Mouse (Mus musculus): ENCODE data around the gene A930033H14Rik. TPM values are rescaled to one million over a fixed set of nuclear protein-coding genes. Genes with fewer than 3 reads are reported as not detected.

The A930033H14Rik gene
- polyA plus RNA-seq, 1 experiment = 1.9 TPM

- Histone ChIP-seq H3K27me3 (ENCODE audit: control insufficient read depth, insufficient read depth, insufficient read length) (no peaks in the 10 kb centered on the region), H3K4me2 (ENCODE audit: low read depth) (no peak overlapping the region), H3K4me3 (no peak overlapping the region), H3K36me3 (ENCODE audit: control insufficient read depth, insufficient read depth) (no peaks in the 10 kb centered on the region), H3ac (ENCODE audit: control insufficient read depth, insufficient read length) (no peak overlapping the region), H3K79me2 (ENCODE audit: control insufficient read depth, insufficient read depth) (peaks cover 4% of the 10 kb centered on the region)
- no peak for TF ChIP-seq USF1 (IDR thresholded peaks at IDR 0.05; ENCODE audit: low read depth)
- TF ChIP-seq MAX (IDR thresholded peaks at IDR 0.05; ENCODE audit: low read depth) = no peak
- no peak for TF ChIP-seq POLR2AphosphoS2 (IDR thresholded peaks at IDR 0.05; ENCODE audit: insufficient read length, low read depth)
- TF ChIP-seq CEBPB (IDR thresholded peaks at IDR 0.05; ENCODE audit: insufficient read depth, poor library complexity, severe bottlenecking) = no peak
- TF ChIP-seq REST (IDR thresholded peaks at IDR 0.05; ENCODE audit: insufficient read depth, insufficient read length) = no peak
- no peak for TF ChIP-seq TCF3 (IDR thresholded peaks at IDR 0.05; ENCODE audit: insufficient read length, low read depth)
- TF ChIP-seq MYOD1 (IDR thresholded peaks at IDR 0.05; ENCODE audit: control insufficient read depth in 1 of 3, insufficient read length in 2 of 3, low read depth in 2 of 3) = no peak
- no peak for TF ChIP-seq POLR2A (IDR thresholded peaks at IDR 0.05; ENCODE audit: insufficient read length, low read depth)
- no peak for TF ChIP-seq SRF (IDR thresholded peaks at IDR 0.05; ENCODE audit: control insufficient read depth, insufficient read length, low read depth)
- no peak for TF ChIP-seq MYOG (IDR thresholded peaks at IDR 0.05; ENCODE audit: control insufficient read depth in 1 of 3, insufficient read depth in 1 of 3, insufficient read length in 2 of 3, low read depth in 2 of 3)
- TF ChIP-seq E2F4 (IDR thresholded peaks at IDR 0.05; ENCODE audit: insufficient read depth) = no peak
- TF ChIP-seq TCF12 (IDR thresholded peaks at IDR 0.05; ENCODE audit: insufficient read depth, poor library complexity, severe bottlenecking) = no peak
Measured at GRCm38 (mm10) chr10:69206081-69206480, 6.8 kb downstream of the A930033H14Rik start.

- TF ChIP-seq POLR2AphosphoS2 (IDR thresholded peaks at IDR 0.05; ENCODE audit: insufficient read length, low read depth) (no peak), TCF3 (IDR thresholded peaks at IDR 0.05; ENCODE audit: insufficient read length, low read depth) (no peak), USF1 (IDR thresholded peaks at IDR 0.05; ENCODE audit: low read depth) (no peak), MYOD1 (IDR thresholded peaks at IDR 0.05; ENCODE audit: control insufficient read depth in 1 of 3, insufficient read length in 2 of 3, low read depth in 2 of 3) (no peak), POLR2A (IDR thresholded peaks at IDR 0.05; ENCODE audit: insufficient read length, low read depth) (no peak), SRF (IDR thresholded peaks at IDR 0.05; ENCODE audit: control insufficient read depth, insufficient read length, low read depth) (no peak), MYOG (IDR thresholded peaks at IDR 0.05; ENCODE audit: control insufficient read depth in 1 of 3, insufficient read depth in 1 of 3, insufficient read length in 2 of 3, low read depth in 2 of 3) (no peak), REST (IDR thresholded peaks at IDR 0.05; ENCODE audit: insufficient read depth, insufficient read length) (no peak)
- Histone ChIP-seq H3K27me3 (ENCODE audit: control insufficient read depth, insufficient read depth, insufficient read length) (no peaks in the 10 kb centered on the region), H3ac (ENCODE audit: control insufficient read depth, insufficient read length) (no peak overlapping the region), H3K79me2 (ENCODE audit: control insufficient read depth, insufficient read depth) (no peaks in the 10 kb centered on the region), H3K36me3 (ENCODE audit: control insufficient read depth, insufficient read depth) (no peaks in the 10 kb centered on the region), H3K4me2 (ENCODE audit: low read depth) (peak overlapping the region; percentile 47), H3K4me3 (no peak overlapping the region)
Measured at GRCm38 (mm10) chr10:69204677-69205400, 8.1 kb downstream of the A930033H14Rik start.

- Histone ChIP-seq H3K27me3 (ENCODE audit: control insufficient read depth, insufficient read depth, insufficient read length) (no peaks in the 10 kb centered on the region), H3K79me2 (ENCODE audit: control insufficient read depth, insufficient read depth) (no peaks in the 10 kb centered on the region), H3ac (ENCODE audit: control insufficient read depth, insufficient read length) (no peak overlapping the region), H3K36me3 (ENCODE audit: control insufficient read depth, insufficient read depth) (no peaks in the 10 kb centered on the region), H3K4me3 (no peak overlapping the region), H3K4me2 (ENCODE audit: low read depth) (no peak overlapping the region)
- TF ChIP-seq CEBPB (IDR thresholded peaks at IDR 0.05; ENCODE audit: insufficient read depth, poor library complexity, severe bottlenecking) = no peak
- no peak for TF ChIP-seq POLR2AphosphoS2 (IDR thresholded peaks at IDR 0.05; ENCODE audit: insufficient read length, low read depth)
- no peak for TF ChIP-seq E2F4 (IDR thresholded peaks at IDR 0.05; ENCODE audit: insufficient read depth)
- no peak for TF ChIP-seq REST (IDR thresholded peaks at IDR 0.05; ENCODE audit: insufficient read depth, insufficient read length)
- no peak for TF ChIP-seq SRF (IDR thresholded peaks at IDR 0.05; ENCODE audit: control insufficient read depth, insufficient read length, low read depth)
- TF ChIP-seq TCF3 (IDR thresholded peaks at IDR 0.05; ENCODE audit: insufficient read length, low read depth) = no peak
Measured at GRCm38 (mm10) chr10:69193721-69194120, 19.2 kb downstream of the A930033H14Rik start.

GRCm38 (mm10) chr10:69192266-69192665 lies 20.6 kb downstream of the A930033H14Rik start:
- H3K4me3 ChIP-seq = no peak overlapping the region
- H3ac ChIP-seq (ENCODE audit: control insufficient read depth, insufficient read length) = no peak overlapping the region
- H3K4me2 ChIP-seq (ENCODE audit: low read depth) = no peak overlapping the region
- H3K79me2 ChIP-seq (ENCODE audit: control insufficient read depth, insufficient read depth) = no peaks in the 10 kb centered on the region
- TF ChIP-seq POLR2A (IDR thresholded peaks at IDR 0.05; ENCODE audit: insufficient read length, low read depth) (no peak), MAX (IDR thresholded peaks at IDR 0.05; ENCODE audit: low read depth) (no peak), CEBPB (IDR thresholded peaks at IDR 0.05; ENCODE audit: insufficient read depth, poor library complexity, severe bottlenecking) (no peak), USF1 (IDR thresholded peaks at IDR 0.05; ENCODE audit: low read depth) (no peak), MYOG (IDR thresholded peaks at IDR 0.05; ENCODE audit: control insufficient read depth in 1 of 3, insufficient read depth in 1 of 3, insufficient read length in 2 of 3, low read depth in 2 of 3) (no peak)
- H3K36me3 ChIP-seq (ENCODE audit: control insufficient read depth, insufficient read depth) = no peaks in the 10 kb centered on the region
- no peaks in the 10 kb centered on the region for H3K27me3 ChIP-seq (ENCODE audit: control insufficient read depth, insufficient read depth, insufficient read length)

DNA sequence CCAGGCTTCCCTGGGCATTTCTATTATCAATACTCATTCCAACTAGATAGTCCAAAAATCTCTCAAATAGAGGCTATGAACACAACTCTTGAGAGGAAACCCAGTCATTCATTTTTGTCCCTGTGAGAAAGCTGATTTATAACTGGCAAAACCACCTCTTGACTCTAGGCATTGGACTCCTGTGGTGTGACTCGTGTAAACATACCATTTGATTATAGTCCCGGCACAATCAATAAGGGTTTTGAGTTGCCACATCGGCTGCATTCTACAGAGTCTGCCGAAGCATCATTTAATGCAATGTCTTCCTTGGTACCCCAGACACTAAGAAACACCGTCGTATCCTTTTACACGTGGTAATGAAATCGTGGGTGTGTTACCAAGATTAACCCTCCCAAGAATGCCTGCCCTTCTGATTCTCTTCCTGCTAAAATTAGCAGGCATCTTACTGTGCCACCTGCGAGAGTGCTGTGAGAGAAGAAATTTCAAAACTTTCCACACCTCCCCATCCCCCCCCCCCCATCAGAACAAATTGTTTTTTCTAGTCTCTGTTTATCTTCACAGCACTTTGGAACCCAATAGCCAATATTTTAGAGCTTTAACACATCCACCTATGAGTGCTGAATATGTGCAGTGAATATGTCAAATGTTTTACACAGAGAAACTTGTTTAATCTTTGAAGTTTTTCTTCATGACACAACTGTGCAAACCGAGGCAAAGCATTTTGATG lies 22.3 kb downstream of the A930033H14Rik start:
- no peak overlapping the region for H3ac ChIP-seq (ENCODE audit: control insufficient read depth, insufficient read length)
- H3K79me2 ChIP-seq (ENCODE audit: control insufficient read depth, insufficient read depth) = no peaks in the 10 kb centered on the region
- no peak for TF ChIP-seq POLR2A (IDR thresholded peaks at IDR 0.05; ENCODE audit: insufficient read length, low read depth)
- TF ChIP-seq TCF3 (IDR thresholded peaks at IDR 0.05; ENCODE audit: insufficient read length, low read depth) = no peak
- TF ChIP-seq TCF12 (IDR thresholded peaks at IDR 0.05; ENCODE audit: insufficient read depth, poor library complexity, severe bottlenecking) = no peak
- no peak for TF ChIP-seq MYOG (IDR thresholded peaks at IDR 0.05; ENCODE audit: control insufficient read depth in 1 of 3, insufficient read depth in 1 of 3, insufficient read length in 2 of 3, low read depth in 2 of 3)
- no peak for TF ChIP-seq CEBPB (IDR thresholded peaks at IDR 0.05; ENCODE audit: insufficient read depth, poor library complexity, severe bottlenecking)
- no peak for TF ChIP-seq USF1 (IDR thresholded peaks at IDR 0.05; ENCODE audit: low read depth)
- no peak for TF ChIP-seq MAX (IDR thresholded peaks at IDR 0.05; ENCODE audit: low read depth)
- no peak for TF ChIP-seq E2F4 (IDR thresholded peaks at IDR 0.05; ENCODE audit: insufficient read depth)
- no peak for TF ChIP-seq MYOD1 (IDR thresholded peaks at IDR 0.05; ENCODE audit: control insufficient read depth in 1 of 3, insufficient read length in 2 of 3, low read depth in 2 of 3)
- TF ChIP-seq SRF (IDR thresholded peaks at IDR 0.05; ENCODE audit: control insufficient read depth, insufficient read length, low read depth) = no peak
- TF ChIP-seq POLR2AphosphoS2 (IDR thresholded peaks at IDR 0.05; ENCODE audit: insufficient read length, low read depth) = no peak
- TF ChIP-seq REST (IDR thresholded peaks at IDR 0.05; ENCODE audit: insufficient read depth, insufficient read length) = no peak
- no peaks in the 10 kb centered on the region for H3K27me3 ChIP-seq (ENCODE audit: control insufficient read depth, insufficient read depth, insufficient read length)
- no peak overlapping the region for H3K4me2 ChIP-seq (ENCODE audit: low read depth)
- H3K36me3 ChIP-seq (ENCODE audit: control insufficient read depth, insufficient read depth) = no peaks in the 10 kb centered on the region
- H3K4me3 ChIP-seq = no peak overlapping the region

Measured in myocyte (in vitro differentiated cells).